Mouse (Mus musculus) megakaryocyte, embryonic 14.5 days (primary cell): ENCODE measurements around the gene Rgl3. TPM values are rescaled to one million over a fixed set of nuclear protein-coding genes. Genes with fewer than 3 reads are reported as not detected.

Experiments used
- H3K27me3 ChIP-seq: replicated peaks from 2 replicates; pipeline ENCODE3; 2012; ENCODE audit warnings: inconsistent platforms
- H3K36me3 ChIP-seq: replicated peaks from 2 replicates; pipeline ENCODE3; 2012; ENCODE audit warnings: low read length, inconsistent platforms, mixed read lengths
- H3K4me1 ChIP-seq: 2 replicates; pipeline ENCODE4 v1.6.1; 2012; ENCODE audit warnings: inconsistent platforms
- H3K4me3 ChIP-seq: replicated peaks from 2 replicates; pipeline ENCODE3; 2012; ENCODE audit warnings: moderate library complexity, mild to moderate bottlenecking, inconsistent platforms
- H3K9me3 ChIP-seq: 2 replicates; pipeline ENCODE4 v1.6.1; 2012; ENCODE audit warnings: inconsistent platforms
- FLI1 ChIP-seq: IDR thresholded peaks from 2 replicates; pipeline ENCODE4 v1.6.1; 2012; ENCODE audit warnings: low read length, inconsistent platforms, mixed read lengths
- GATA1 ChIP-seq: IDR thresholded peaks from 3 replicates; pipeline ENCODE4 v1.6.1; 2012; ENCODE audit warnings: mixed read lengths, low read length, inconsistent platforms, borderline replicate concordance
- polyA plus RNA-seq: library from polyadenylated mRNA; stranded (reverse); fragments of >175 nt; gene quantifications from 2 replicates; pipeline ENCODE4 v1.2.3, GENCODE M21; 2012; ENCODE audit warnings: low replicate concordance; ENCODE audit not compliant: insufficient read depth

Rgl3 gene
- polyA plus RNA-seq, 1 experiment: 2.2 TPM

DNA sequence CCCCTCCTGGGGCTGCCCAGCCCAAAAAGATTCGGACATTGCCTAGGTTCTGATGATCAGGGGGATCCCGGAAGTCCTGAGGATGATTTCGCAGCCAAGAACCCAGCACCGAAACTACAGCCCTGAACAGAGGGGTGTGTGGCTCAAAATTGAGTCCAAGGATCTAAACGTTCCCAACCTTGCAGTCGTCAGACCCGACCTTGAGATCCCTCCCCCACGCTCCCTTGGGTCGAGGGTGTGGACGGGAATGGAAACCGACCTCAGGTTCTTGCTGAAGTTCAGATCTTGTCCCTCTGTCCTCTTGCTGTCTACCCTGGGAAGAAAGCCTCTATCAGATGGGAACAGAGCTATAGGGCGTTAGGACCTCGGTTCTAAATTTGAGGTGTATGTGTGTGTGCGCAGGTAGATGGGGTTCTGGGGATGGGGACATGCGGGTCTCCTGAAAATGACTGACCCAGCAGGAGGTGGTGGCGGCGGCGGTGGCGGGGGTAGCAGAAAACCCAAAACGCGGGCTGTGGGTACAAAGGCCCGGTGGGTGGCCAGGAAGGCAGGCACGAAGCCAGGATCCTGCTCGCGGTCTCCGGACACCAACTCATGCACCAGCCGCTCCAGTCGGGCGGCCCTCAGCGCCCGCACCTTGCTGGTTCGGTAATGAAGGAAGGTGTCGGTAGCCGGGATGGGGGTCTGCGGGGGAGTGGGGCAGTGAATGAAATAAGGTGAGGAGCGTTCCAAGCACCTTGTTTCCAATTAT is 1.5 kb downstream of the Rgl3 start:
- peaks cover 79% of the 10 kb centered on the region for H3K27me3 ChIP-seq
- TF ChIP-seq GATA1 (no peak), FLI1 (no peak)
- no peak overlapping the region for H3K4me3 ChIP-seq
- peaks cover 3% of the 10 kb centered on the region; the same call in 1 of the 2 replicates for H3K9me3 ChIP-seq
- peaks cover 28% of the 10 kb centered on the region for H3K4me1 ChIP-seq
- H3K36me3 ChIP-seq: no peaks in the 10 kb centered on the region

GRCm38 (mm10) chr9:21983911-21984310 is 5.3 kb downstream of the Rgl3 start:
- Histone ChIP-seq H3K36me3 (no peaks in the 10 kb centered on the region), H3K4me1 (peaks cover 12% of the 10 kb centered on the region), H3K9me3 (peaks cover 13% of the 10 kb centered on the region), H3K27me3 (peaks cover 67% of the 10 kb centered on the region), H3K4me3 (no peak overlapping the region)
- no peak for TF ChIP-seq FLI1
- no peak for TF ChIP-seq GATA1

DNA sequence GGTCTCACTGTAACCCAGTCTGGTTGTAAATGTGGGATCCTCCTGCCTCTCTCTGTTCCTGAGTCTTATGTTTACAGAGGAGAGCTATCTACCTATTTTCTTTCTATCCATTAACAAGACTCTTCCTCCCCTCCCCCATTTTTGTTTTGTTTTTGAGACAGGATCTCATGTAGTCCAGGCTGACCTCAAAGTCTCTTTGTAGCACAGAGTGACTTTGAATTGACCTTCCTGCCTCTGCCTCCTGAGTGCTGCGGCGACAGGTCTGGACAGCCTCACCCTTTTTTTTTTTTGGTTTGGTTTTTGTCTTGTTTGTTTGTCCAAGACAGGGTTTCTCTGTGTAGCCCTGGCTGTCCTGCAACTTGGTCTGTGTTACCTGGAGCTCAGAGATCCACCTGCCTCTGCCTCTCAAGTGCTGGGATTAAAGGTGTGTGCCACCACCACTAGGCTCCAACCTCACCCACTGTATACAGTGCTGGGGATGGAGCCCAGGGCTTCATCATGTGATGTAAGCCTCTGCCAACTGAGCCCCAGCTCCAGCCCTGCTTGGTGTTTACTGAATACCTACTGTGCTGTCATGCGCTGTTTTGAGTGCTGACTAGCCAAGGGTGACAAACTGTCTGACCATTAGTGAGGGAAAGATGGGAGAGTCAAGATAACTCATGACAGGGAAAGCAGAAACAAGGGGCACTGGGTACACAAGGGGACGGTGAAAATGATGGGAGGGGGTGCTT is 10.7 kb downstream of the Rgl3 start:
- no peak for TF ChIP-seq FLI1
- no peak for TF ChIP-seq GATA1
- H3K27me3 ChIP-seq: peaks cover 68% of the 10 kb centered on the region
- no peaks in the 10 kb centered on the region; the same call in 1 of the 2 replicates for H3K4me1 ChIP-seq
- H3K9me3 ChIP-seq: peaks cover 13% of the 10 kb centered on the region
- H3K4me3 ChIP-seq: no peak overlapping the region
- no peaks in the 10 kb centered on the region for H3K36me3 ChIP-seq

DNA sequence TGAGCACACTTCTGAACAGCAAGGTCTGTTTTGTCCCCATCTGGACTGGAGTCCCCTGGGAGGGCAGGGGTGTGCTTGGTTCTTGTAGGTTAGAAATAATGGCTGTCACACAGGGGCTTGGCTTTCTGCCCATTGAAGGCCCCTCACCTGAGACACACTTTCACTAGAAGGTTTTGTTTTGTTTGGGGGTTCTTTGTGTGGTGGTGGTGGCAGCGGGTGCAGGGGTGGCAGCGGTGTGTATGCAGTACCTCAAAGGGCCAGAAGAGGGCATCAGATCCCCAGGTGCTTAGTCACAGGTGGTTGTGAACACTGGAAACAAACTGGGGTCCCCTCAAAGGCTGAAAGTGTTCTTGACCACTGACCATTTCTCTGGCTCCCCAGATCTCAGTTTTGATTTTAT is 11.3 kb downstream of the Rgl3 start:
- Histone ChIP-seq H3K9me3 (peaks cover 13% of the 10 kb centered on the region), H3K4me1 (no peaks in the 10 kb centered on the region; the same call in 1 of the 2 replicates), H3K27me3 (peaks cover 69% of the 10 kb centered on the region), H3K36me3 (no peaks in the 10 kb centered on the region), H3K4me3 (no peak overlapping the region)
- TF ChIP-seq FLI1 (no peak), GATA1 (no peak)

GRCm38 (mm10) chr9:21977331-21977730 is 11.9 kb downstream of the Rgl3 start:
- H3K36me3 ChIP-seq: no peaks in the 10 kb centered on the region
- peaks cover 71% of the 10 kb centered on the region for H3K27me3 ChIP-seq
- no peak overlapping the region for H3K4me3 ChIP-seq
- no peaks in the 10 kb centered on the region; the same call in 1 of the 2 replicates for H3K4me1 ChIP-seq
- TF ChIP-seq FLI1 (no peak), GATA1 (no peak)
- H3K9me3 ChIP-seq: peaks cover 12% of the 10 kb centered on the region

GRCm38 (mm10) chr9:21976626-21977175 is 12.5 kb downstream of the Rgl3 start:
- no peak overlapping the region for H3K4me3 ChIP-seq
- TF ChIP-seq GATA1: no peak
- no peak for TF ChIP-seq FLI1
- H3K9me3 ChIP-seq: peaks cover 7% of the 10 kb centered on the region
- H3K36me3 ChIP-seq: no peaks in the 10 kb centered on the region
- H3K4me1 ChIP-seq: no peaks in the 10 kb centered on the region; the same call in 1 of the 2 replicates
- peaks cover 71% of the 10 kb centered on the region for H3K27me3 ChIP-seq

DNA sequence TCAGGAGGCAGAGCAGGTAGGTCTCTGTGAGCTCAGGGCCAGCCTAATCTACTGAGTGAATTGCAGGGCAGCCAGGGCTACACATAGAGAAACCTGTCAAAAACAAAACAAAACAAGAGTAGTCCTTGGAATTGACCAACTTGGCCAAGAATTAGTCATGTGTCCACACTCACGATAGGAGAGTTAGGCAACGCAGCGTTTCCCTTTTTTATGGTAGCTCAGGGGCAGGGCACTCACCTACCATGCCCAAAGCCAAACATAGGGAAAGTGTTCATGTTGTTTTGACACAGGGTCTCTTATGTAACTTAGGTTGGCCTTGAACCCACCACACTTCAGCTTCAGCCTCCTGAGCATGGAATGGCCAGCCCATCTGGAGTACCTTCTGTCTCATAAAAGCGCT is 19.9 kb downstream of the Rgl3 start:
- no peak overlapping the region for H3K4me3 ChIP-seq
- H3K27me3 ChIP-seq: peaks cover 52% of the 10 kb centered on the region
- H3K9me3 ChIP-seq: no peaks in the 10 kb centered on the region
- H3K36me3 ChIP-seq: no peaks in the 10 kb centered on the region
- peaks cover 21% of the 10 kb centered on the region for H3K4me1 ChIP-seq
- TF ChIP-seq GATA1: no peak
- no peak for TF ChIP-seq FLI1

DNA sequence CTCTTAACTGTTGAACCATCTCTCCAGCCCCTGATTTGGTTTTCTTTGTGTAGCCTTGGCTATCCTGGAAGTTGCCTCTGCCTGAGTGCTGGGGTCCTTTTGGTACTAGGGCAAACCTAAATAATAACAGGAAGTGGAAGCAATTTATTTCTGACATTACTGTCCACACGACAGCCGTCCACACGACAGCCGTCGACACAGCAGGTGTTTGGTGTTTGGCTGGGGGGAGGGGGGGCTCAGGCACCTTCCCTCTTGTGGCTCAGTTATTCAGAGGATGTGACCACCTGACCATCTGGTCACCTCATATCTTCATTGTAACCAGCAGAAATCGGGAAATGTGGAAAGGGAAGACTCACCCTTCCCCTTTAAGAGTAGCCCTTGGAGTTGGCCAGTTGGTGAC is 20.4 kb downstream of the Rgl3 start:
- peaks cover 47% of the 10 kb centered on the region for H3K27me3 ChIP-seq
- H3K36me3 ChIP-seq: no peaks in the 10 kb centered on the region
- TF ChIP-seq GATA1 (no peak), FLI1 (no peak)
- H3K4me3 ChIP-seq: no peak overlapping the region
- H3K9me3 ChIP-seq: no peaks in the 10 kb centered on the region
- H3K4me1 ChIP-seq: peaks cover 25% of the 10 kb centered on the region

DNA sequence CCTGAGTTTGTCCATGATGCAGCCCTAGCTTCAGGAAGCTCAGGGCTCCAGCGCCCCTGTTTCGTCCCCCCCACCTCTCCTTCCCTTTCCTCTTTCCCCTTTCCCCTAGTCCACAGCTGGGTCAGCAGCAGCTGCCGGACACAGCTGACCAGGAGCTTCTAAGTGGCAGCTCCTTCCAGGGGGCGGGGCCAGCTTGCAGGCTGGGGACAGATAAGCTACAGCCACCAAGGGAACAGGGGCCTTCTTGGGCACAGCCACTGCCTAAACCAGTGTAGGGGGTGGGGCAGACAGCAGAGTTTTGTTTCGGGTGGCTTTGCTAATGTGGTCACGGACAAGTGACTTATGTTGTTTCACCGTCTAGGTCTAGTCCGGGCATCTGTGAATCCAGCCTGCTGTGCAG is 25.8 kb downstream of the Rgl3 start, which contains the start of gene Epor:
Gene Epor (minus strand): TSS at position 90 of the 400 bp plus-strand sequence.
- Histone ChIP-seq H3K36me3 (peaks cover 34% of the 10 kb centered on the region), H3K27me3 (peaks cover 10% of the 10 kb centered on the region), H3K4me3 (peak within 1 kb of the TSS; percentile 96), H3K9me3 (no peaks in the 10 kb centered on the region), H3K4me1 (peaks cover 76% of the 10 kb centered on the region)
- TF ChIP-seq GATA1 (peak; percentile 56; the same call in 1 of the 3 replicates), FLI1 (no peak)

DNA sequence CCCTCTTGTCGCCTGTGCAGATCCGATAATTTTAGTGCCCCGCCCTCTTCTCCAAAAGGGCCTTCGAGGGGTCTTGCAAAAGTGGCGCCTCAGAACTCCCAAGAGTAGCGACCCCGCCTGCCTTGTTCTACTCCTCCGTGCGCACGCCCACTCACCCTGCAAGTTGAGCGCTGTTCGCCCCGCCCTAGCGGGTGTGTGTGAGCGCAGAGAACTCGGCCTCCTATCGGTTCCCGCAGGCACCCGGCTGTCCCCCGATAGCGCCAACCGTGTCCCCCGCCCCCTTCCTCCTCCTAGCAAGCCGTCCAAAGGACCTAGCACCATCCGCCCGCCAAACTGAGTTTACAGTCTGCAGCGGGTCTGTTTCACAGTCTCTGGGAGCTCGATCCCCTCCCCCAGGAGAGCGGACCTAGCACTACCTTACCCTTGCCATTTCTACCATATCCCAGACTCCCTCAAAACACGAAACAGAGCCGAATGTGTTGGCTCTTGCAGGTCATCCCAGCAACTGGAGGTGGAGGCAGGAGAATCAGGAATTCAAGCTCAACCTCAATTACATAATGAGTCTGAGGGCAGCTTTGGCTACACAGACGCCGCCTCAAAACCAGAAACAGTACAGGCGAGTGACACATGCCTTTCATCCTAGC is 26.7 kb downstream of the Rgl3 start:
- peaks cover 81% of the 10 kb centered on the region for H3K4me1 ChIP-seq
- TF ChIP-seq FLI1: no peak
- TF ChIP-seq GATA1: peak; percentile 34; the same call in 1 of the 3 replicates

More for the DNA sequence above, 26.7 kb downstream of the Rgl3 start:
- H3K36me3 ChIP-seq: peaks cover 39% of the 10 kb centered on the region
- H3K4me3 ChIP-seq: peak overlapping the region; percentile 96
- H3K27me3 ChIP-seq: peaks cover 3% of the 10 kb centered on the region
- H3K9me3 ChIP-seq: no peaks in the 10 kb centered on the region
